Mouse (Mus musculus): ENCODE measurements around the gene Acbd7. TPM values are rescaled to one million over a fixed set of nuclear protein-coding genes. Genes with fewer than 3 reads are reported as not detected.

Acbd7 gene
- total RNA-seq, 4 experiments from 2014 or later = 0.68 to 2.0 (median 1.4) TPM

DNA sequence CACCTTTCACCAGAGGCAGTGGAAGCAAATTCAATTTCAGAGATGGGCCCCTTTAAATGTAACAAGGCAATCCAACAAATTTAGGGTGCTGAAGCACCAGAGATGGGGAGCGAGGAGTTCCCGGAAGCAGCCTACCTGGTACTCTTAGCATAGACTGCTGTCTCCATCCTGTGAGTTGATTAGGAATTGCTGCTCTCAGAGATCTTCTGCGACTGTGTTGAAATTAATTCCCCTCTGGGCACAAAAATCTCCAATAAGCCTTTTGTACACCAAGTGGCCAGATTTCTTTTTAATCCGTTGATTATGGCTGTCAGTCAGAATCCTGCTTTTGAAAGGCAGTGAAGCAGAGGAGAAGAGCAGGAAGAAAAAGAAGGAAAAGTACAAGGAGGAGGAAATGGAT lies 29.2 kb downstream of the Acbd7 start:
- no peak for DNase-seq (ENCODE audit: low spot score in 2 of 2)

DNA sequence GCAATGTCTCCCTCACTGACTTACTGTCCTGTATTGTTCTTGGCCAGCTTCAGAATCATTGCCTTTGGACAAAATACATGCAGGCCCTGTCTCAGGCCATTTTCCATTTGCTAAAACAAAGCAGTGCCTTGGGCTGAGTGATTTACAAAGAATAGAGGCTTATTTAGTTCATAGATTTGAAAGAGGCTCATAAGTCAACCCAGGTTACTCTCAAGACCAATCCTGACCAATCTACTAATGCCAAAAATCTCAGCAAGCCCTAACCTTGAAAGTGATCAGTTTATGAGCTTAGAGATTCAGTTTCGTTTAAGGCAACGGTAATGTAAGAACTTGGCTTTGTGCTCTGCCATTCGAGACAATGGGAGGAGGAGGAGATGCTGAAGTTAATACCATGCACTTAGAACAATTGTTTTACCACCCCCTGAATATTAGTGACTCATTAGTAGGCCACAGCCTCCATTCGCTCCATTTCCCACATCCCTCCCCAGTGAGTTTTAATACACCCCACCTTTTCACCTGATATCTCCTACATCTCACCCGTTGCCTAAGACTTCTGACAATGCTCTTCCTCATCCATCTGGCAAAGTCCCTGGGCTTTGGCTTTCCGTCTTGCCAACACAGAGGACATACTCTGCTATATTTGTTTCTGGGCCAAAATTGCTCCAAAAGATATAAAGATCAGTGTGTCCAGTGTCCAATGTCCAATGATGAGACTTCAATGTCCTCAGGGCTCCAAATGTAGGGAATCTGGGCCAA lies 51.3 kb downstream of the Acbd7 start:
- DNase-seq (ENCODE audit: low spot score in 2 of 2) = no peak

Other genes with a start within 250 kb of the Acbd7 start
- 10 to 100 TPM; 69.5 to 76.2 (median 72.9) TPM for gene Fam171a1, start 221.9 kb upstream of the Acbd7 start, total RNA-seq (2022)
- gene Nmt2, start 52.0 kb upstream of the Acbd7 start, total RNA-seq (2022) = 10 to 100 TPM; 80.8 to 96.6 (median 88.5) TPM
- gene Rpp38, start 3.5 kb upstream of the Acbd7 start, total RNA-seq (2022) = 10 to 100 TPM in 2 of 4 experiments, 1 to 10 TPM in 2; 8.3 to 14.4 (median 10.2) TPM
- not detected for gene Olah, start 61.0 kb downstream of the Acbd7 start, total RNA-seq (2022)
- gene Meig1, start 86.5 kb downstream of the Acbd7 start, total RNA-seq (2022) = 1 to 10 TPM; 3.3 to 6.4 (median 4.4) TPM
- gene Dclre1c, start 88.0 kb downstream of the Acbd7 start, total RNA-seq (2022) = 10 to 100 TPM; 10.6 to 18.3 (median 15.4) TPM
- gene Suv39h2, start 138.9 kb downstream of the Acbd7 start, total RNA-seq (2022) = 1 to 10 TPM; 3.1 to 3.8 (median 3.6) TPM
- 1 to 10 TPM; 5.3 to 7.3 (median 5.8) TPM for gene Gm45902, start 176.6 kb downstream of the Acbd7 start, total RNA-seq (2022)
- gene Hspa14, start 176.6 kb downstream of the Acbd7 start, total RNA-seq (2022) = 10 to 100 TPM; 47.6 to 56.3 (median 53.0) TPM
- 1 to 10 TPM in 2 of 4 experiments, under 1 TPM in 2; 0.83 to 3.2 (median 1.2) TPM for gene Cdnf, start 176.9 kb downstream of the Acbd7 start, total RNA-seq (2022)
- 10 to 100 TPM; 11.5 to 17.4 (median 13.9) TPM for gene Fam107b, start 234.3 kb downstream of the Acbd7 start, total RNA-seq (2022)